Mouse (Mus musculus) hindbrain, embryonic 16.5 days (tissue): ENCODE data around the gene Olfr545. TPM values are rescaled to one million over a fixed set of nuclear protein-coding genes. Genes with fewer than 3 reads are reported as not detected.
"Not testable (repeated sequence)": the region's sequence is repeated elsewhere in the genome, so short reads cannot be mapped to it uniquely, and the experiment has no call there.

Experiments used
- ATAC-seq: fragments of 200-750 bp; cut with Nextera tagmentation; 2 replicates; pipeline ENCODE4 v1.8.0; 2017; ENCODE audit warnings: moderate TSS enrichment, moderate library complexity
- H3K27ac ChIP-seq: fragments of 300-500 bp; sonication (generic); 2 replicates; pipeline ENCODE4 v1.5.1; 2014; ENCODE audit warnings: low read depth, mild to moderate bottlenecking, control low read depth, low read length, moderate library complexity
- H3K27me3 ChIP-seq: fragments of 300-500 bp; sonication (generic); replicated peaks from 2 replicates; pipeline ENCODE4 v1.6.1; 2014; ENCODE audit warnings: low read length; ENCODE audit not compliant: control insufficient read depth, insufficient read depth
- H3K36me3 ChIP-seq: fragments of 300-500 bp; sonication (generic); 2 replicates; pipeline ENCODE4 v1.6.1; 2014; ENCODE audit warnings: mild to moderate bottlenecking, low read length, moderate library complexity, mixed read lengths; ENCODE audit not compliant: control insufficient read depth, insufficient read depth
- H3K4me1 ChIP-seq: fragments of 300-500 bp; sonication (generic); 2 replicates; pipeline ENCODE4 v1.6.1; 2014; ENCODE audit warnings: low read depth, low read length; ENCODE audit not compliant: control insufficient read depth, insufficient read depth
- H3K4me2 ChIP-seq: fragments of 300-500 bp; sonication (generic); 2 replicates; pipeline ENCODE4 v1.6.1; 2014; ENCODE audit warnings: mild to moderate bottlenecking, low read length, control low read depth, moderate library complexity
- H3K4me3 ChIP-seq: fragments of 300-500 bp; sonication (generic); 2 replicates; pipeline ENCODE4 v1.5.1; 2014; ENCODE audit warnings: mild to moderate bottlenecking, low read length, control low read depth, moderate library complexity
- H3K9ac ChIP-seq: fragments of 300-500 bp; sonication (generic); 2 replicates; pipeline ENCODE4 v1.6.1; 2014; ENCODE audit warnings: low read depth, mild to moderate bottlenecking, control low read depth, low read length, moderate library complexity
- H3K9me3 ChIP-seq: fragments of 300-500 bp; sonication (generic); 2 replicates; pipeline ENCODE4 v1.6.1; 2014; ENCODE audit warnings: mild to moderate bottlenecking, low read length, moderate library complexity; ENCODE audit not compliant: control insufficient read depth
- WGBS: fragments of 180-500 bp; shearing (Covaris S2); extraction: QIAGEN DNeasy Blood & Tissue Kit; methylation state at CpG from one replicate; pipeline ENCODE4 v1.1.7; 2014; 5-methylcytosine and 5-hydroxymethylcytosine counted together
- polyA plus RNA-seq: library from polyadenylated mRNA; unstranded; fragments of >200 nt; fragmentation: Nextera tagmentation; extraction: Ambion mirVana; gene quantifications from 2 replicates; pipeline ENCODE4 v1.2.1, GENCODE M21; 2015

Olfr545 gene
- polyA plus RNA-seq, 1 experiment from 2014 or later = 0.45 TPM

- Histone ChIP-seq H3K4me1 (peaks cover 9% of the 10 kb centered on the region), H3K27me3 (0 out of 2 replicates have a peak, but pooled peaks cover 3% of the 10 kb centered on the region), H3K27ac (no peak overlapping the region), H3K4me2 (no peak overlapping the region), H3K9ac (no peak overlapping the region), H3K36me3 (no peaks in the 10 kb centered on the region), H3K4me3 (no peak overlapping the region), H3K9me3 (no peaks in the 10 kb centered on the region)
- 94% methylated on average over 10 of the region's 10 CpGs for WGBS
- no peak for ATAC-seq
Measured at GRCm38 (mm10) chr7:102511927-102512326, 12.6 kb upstream of the Olfr545 start.

GRCm38 (mm10) chr7:102509726-102510125 is 10.4 kb upstream of the Olfr545 start:
- no peak for ATAC-seq
- Histone ChIP-seq H3K9me3 (no peaks in the 10 kb centered on the region), H3K36me3 (no peaks in the 10 kb centered on the region), H3K4me2 (no peak overlapping the region), H3K4me1 (0 out of 2 replicates have a peak, but pooled peaks cover 2% of the 10 kb centered on the region), H3K4me3 (no peak overlapping the region), H3K9ac (no peak overlapping the region), H3K27ac (no peak overlapping the region), H3K27me3 (0 out of 2 replicates have a peak, but pooled peaks cover 3% of the 10 kb centered on the region)
- 71% methylated on average over 7 of the region's 7 CpGs for WGBS

- WGBS = 88% methylated on average over 6 of the region's 6 CpGs
- no peak for ATAC-seq
Measured at GRCm38 (mm10) chr7:102508666-102509065, 9.3 kb upstream of the Olfr545 start.

GRCm38 (mm10) chr7:102508066-102508465 is 8.7 kb upstream of the Olfr545 start:
- Histone ChIP-seq H3K9ac (no peak overlapping the region), H3K4me2 (no peak overlapping the region), H3K4me1 (0 out of 2 replicates have a peak, but pooled peaks cover 2% of the 10 kb centered on the region), H3K4me3 (no peak overlapping the region), H3K27ac (no peak overlapping the region), H3K36me3 (no peaks in the 10 kb centered on the region), H3K27me3 (no peaks in the 10 kb centered on the region), H3K9me3 (no peaks in the 10 kb centered on the region)
- no peak for ATAC-seq
- WGBS = 89% methylated on average over 9 of the region's 9 CpGs

More at GRCm38 (mm10) chr7:102508666-102509065, 9.3 kb upstream of the Olfr545 start:
- H3K4me1 ChIP-seq = 0 out of 2 replicates have a peak, but pooled peaks cover 2% of the 10 kb centered on the region
- H3K4me2 ChIP-seq = no peak overlapping the region
- H3K4me3 ChIP-seq = no peak overlapping the region
- H3K36me3 ChIP-seq = no peaks in the 10 kb centered on the region
- H3K27ac ChIP-seq = no peak overlapping the region
- no peak overlapping the region for H3K9ac ChIP-seq
- H3K9me3 ChIP-seq = no peaks in the 10 kb centered on the region
- H3K27me3 ChIP-seq = 0 out of 2 replicates have a peak, but pooled peaks cover under 1% of the 10 kb centered on the region

- no peak overlapping the region for H3K4me2 ChIP-seq
- H3K36me3 ChIP-seq = no peaks in the 10 kb centered on the region
- 45% methylated on average over 3 of the region's 3 CpGs for WGBS
- no peak overlapping the region for H3K9ac ChIP-seq
- no peak overlapping the region for H3K4me3 ChIP-seq
- peak; percentile 92 for ATAC-seq
- no peaks in the 10 kb centered on the region for H3K27me3 ChIP-seq
- H3K9me3 ChIP-seq = no peaks in the 10 kb centered on the region
- no peak overlapping the region for H3K27ac ChIP-seq
- H3K4me1 ChIP-seq = no peaks in the 10 kb centered on the region
Measured at GRCm38 (mm10) chr7:102506848-102507247, 7.5 kb upstream of the Olfr545 start.

GRCm38 (mm10) chr7:102501986-102502385 is 2.6 kb upstream of the Olfr545 start:
- no peak overlapping the region for H3K9ac ChIP-seq
- H3K9me3 ChIP-seq = no peaks in the 10 kb centered on the region
- H3K4me3 ChIP-seq = no peak overlapping the region
- H3K36me3 ChIP-seq = no peaks in the 10 kb centered on the region
- H3K27me3 ChIP-seq = no peaks in the 10 kb centered on the region
- WGBS = 86% methylated on average over 5 of the region's 5 CpGs
- ATAC-seq = no peak
- H3K4me1 ChIP-seq = no peaks in the 10 kb centered on the region
- H3K4me2 ChIP-seq = no peak overlapping the region
- no peak overlapping the region for H3K27ac ChIP-seq

- ATAC-seq, H3K36me3 ChIP-seq, H3K27ac ChIP-seq, H3K4me3 ChIP-seq, H3K4me1 ChIP-seq, H3K27me3 ChIP-seq, H3K9ac ChIP-seq, H3K4me2 ChIP-seq, H3K9me3 ChIP-seq: not testable (repeated sequence)
- WGBS = 60% methylated on average over 5 of the region's 7 CpGs
Measured at GRCm38 (mm10) chr7:102494416-102494815, 5.0 kb downstream of the Olfr545 start.

- Histone ChIP-seq H3K9ac (no peak within 1 kb of the TSS), H3K27ac (no peak within 1 kb of the TSS), H3K4me2 (no peak within 1 kb of the TSS), H3K27me3 (no peaks in the 10 kb centered on the region), H3K4me1 (no peaks in the 10 kb centered on the region), H3K9me3 (no peaks in the 10 kb centered on the region), H3K36me3 (no peaks in the 10 kb centered on the region), H3K4me3 (no peak within 1 kb of the TSS)
- 100% methylated on average over 1 of the region's 1 CpGs for WGBS
- no peak for ATAC-seq
Measured at GRCm38 (mm10) chr7:102488161-102488560, 11.2 kb downstream of the Olfr545 start, which contains the start of gene Olfr544. Olfr544 (minus strand) TSS chr7:102488313.

- no peak overlapping the region for H3K4me3 ChIP-seq
- no peaks in the 10 kb centered on the region for H3K27me3 ChIP-seq
- no peak for ATAC-seq
- H3K9ac ChIP-seq = no peak overlapping the region
- no peak overlapping the region for H3K27ac ChIP-seq
- no peaks in the 10 kb centered on the region for H3K4me1 ChIP-seq
- H3K36me3 ChIP-seq = no peaks in the 10 kb centered on the region
- WGBS = 96% methylated on average over 1 of the region's 1 CpGs
- H3K9me3 ChIP-seq = no peaks in the 10 kb centered on the region
- no peak overlapping the region for H3K4me2 ChIP-seq
Measured at GRCm38 (mm10) chr7:102486105-102486504, 13.3 kb downstream of the Olfr545 start.

GRCm38 (mm10) chr7:102484766-102485165 is 14.6 kb downstream of the Olfr545 start:
- WGBS = 82% methylated on average over 7 of the region's 8 CpGs

More at GRCm38 (mm10) chr7:102484766-102485165, 14.6 kb downstream of the Olfr545 start:
- H3K27ac ChIP-seq, H3K4me2 ChIP-seq, H3K27me3 ChIP-seq, H3K9ac ChIP-seq, H3K4me1 ChIP-seq, ATAC-seq, H3K9me3 ChIP-seq, H3K4me3 ChIP-seq, H3K36me3 ChIP-seq: not testable (repeated sequence)
